Mouse (Mus musculus) ES-Bruce4 (cell line): Measurements from ENCODE around the gene Fam222b.

Experiments
- CTCF ChIP-seq: IDR thresholded peaks from one replicate; pipeline ENCODE4 v1.8.1; 2011; ENCODE audit warnings: low read depth, low read length
- EP300 ChIP-seq: IDR thresholded peaks from 2 replicates; pipeline ENCODE4 v1.6.1; 2011; ENCODE audit warnings: low read depth, low read length; ENCODE audit not compliant: insufficient read depth
- POLR2A ChIP-seq: IDR thresholded peaks from one replicate; pipeline ENCODE4 v1.8.1; 2011; ENCODE audit warnings: low read length; ENCODE audit not compliant: insufficient read depth

DNA sequence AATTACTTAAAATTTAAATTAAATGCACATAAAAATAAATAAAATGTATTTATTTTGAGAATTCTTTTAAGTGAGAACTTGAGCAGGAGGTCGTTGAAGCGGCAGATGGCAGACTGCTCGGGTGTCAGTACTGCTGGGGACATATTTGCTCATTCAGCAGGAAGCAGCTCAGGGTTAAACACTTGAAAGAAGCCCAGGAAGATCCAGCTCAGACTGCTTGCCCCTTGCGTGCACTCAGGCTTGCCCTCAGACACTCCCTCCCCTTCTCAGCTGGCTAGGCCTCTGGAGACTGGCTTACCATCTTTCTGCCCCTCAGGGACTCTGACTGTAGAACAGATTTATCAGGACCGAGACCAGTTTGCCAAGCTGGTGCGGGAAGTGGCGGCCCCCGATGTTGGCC, 37.5 kb upstream of the Fam222b start:
- no peak for TF ChIP-seq CTCF
- TF ChIP-seq EP300, result no peak
- TF ChIP-seq POLR2A, result no peak
